Mouse (Mus musculus) lung, postnatal 0 days (tissue): ENCODE measurements at regions not wholly inside any gene's neighbourhood (a gene's known extent, or its start where the extent isn't known, plus 50 kb on each side); places are given as distances from the start of the nearest gene placed in this dataset.

Experiments used
- ATAC-seq: fragments of 200-750 bp; cut with Nextera tagmentation; 2 replicates; pipeline ENCODE4 v1.8.0; 2017; ENCODE audit warnings: moderate library complexity
- DNase-seq: peaks from one replicate; pipeline ENCODE4 v3.0.0-alpha.2; 2016; ENCODE audit warnings: low spot score
- H3K27ac ChIP-seq: fragments of 300-500 bp; sonication (generic); 2 replicates; pipeline ENCODE4 v1.5.1; 2014; ENCODE audit warnings: antibody characterized with exemption, mild to moderate bottlenecking, low read length, mixed read lengths
- H3K27me3 ChIP-seq: fragments of 300-500 bp; sonication (generic); replicated peaks from 2 replicates; pipeline ENCODE4 v1.6.1; 2014; ENCODE audit warnings: low read length, mixed read lengths; ENCODE audit not compliant: insufficient read depth
- H3K36me3 ChIP-seq: fragments of 300-500 bp; sonication (generic); 2 replicates; pipeline ENCODE4 v1.6.1; 2014; ENCODE audit warnings: low read length, mixed read lengths; ENCODE audit not compliant: insufficient read depth
- H3K4me1 ChIP-seq: fragments of 300-500 bp; sonication (generic); 2 replicates; pipeline ENCODE4 v1.6.1; 2014; ENCODE audit warnings: antibody characterized with exemption, low read depth, low read length, mixed read lengths; ENCODE audit not compliant: insufficient read depth
- H3K4me2 ChIP-seq: fragments of 300-500 bp; sonication (generic); replicated peaks from 2 replicates; pipeline ENCODE4 v1.6.1; 2014; ENCODE audit warnings: low read depth, mild to moderate bottlenecking, low read length, moderate library complexity, mixed read lengths
- H3K4me3 ChIP-seq: fragments of 300-500 bp; sonication (generic); 2 replicates; pipeline ENCODE4 v1.5.1; 2014; ENCODE audit warnings: low read depth, low read length
- H3K9ac ChIP-seq: fragments of 300-500 bp; sonication (generic); replicated peaks from 2 replicates; pipeline ENCODE4 v1.6.1; 2014; ENCODE audit warnings: low read depth, mild to moderate bottlenecking
- H3K9me3 ChIP-seq: fragments of 300-500 bp; sonication (generic); 2 replicates; pipeline ENCODE4 v1.6.1; 2016; ENCODE audit warnings: low read length, mixed read lengths
- CTCF ChIP-seq: IDR thresholded peaks from 2 replicates; pipeline ENCODE4 v1.5.1; 2016; ENCODE audit warnings: antibody characterized with exemption, mild to moderate bottlenecking
- EP300 ChIP-seq: IDR thresholded peaks from 2 replicates; pipeline ENCODE4 v1.6.1; 2016; ENCODE audit warnings: antibody characterized with exemption, mild to moderate bottlenecking, control low read depth
- WGBS: fragments of 180-500 bp; shearing (Covaris S2); extraction: QIAGEN DNeasy Blood & Tissue Kit; methylation state at CpG from one replicate; pipeline ENCODE4 v1.1.7; 2014; 5-methylcytosine and 5-hydroxymethylcytosine counted together

DNA sequence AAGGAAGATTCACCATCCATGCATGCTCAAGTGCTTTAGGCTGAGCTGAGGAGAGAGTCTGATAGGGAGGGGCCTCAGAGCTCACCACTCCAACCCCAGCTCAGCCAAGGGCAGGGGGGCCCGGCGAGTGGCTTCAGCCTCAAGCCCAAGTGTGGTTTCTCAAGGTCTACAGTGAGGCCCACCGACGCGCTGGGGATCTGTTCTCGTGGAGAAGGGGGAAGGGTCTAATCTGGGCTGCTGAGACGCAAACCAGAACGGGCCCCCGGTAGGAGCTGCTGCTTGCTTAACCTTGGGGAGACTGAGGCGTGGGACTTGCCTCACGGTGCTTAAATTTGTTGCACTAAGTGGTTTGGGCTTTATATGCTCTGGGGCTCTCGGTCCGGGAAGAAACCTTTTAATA lies 70.9 kb downstream of the Asb1 start:
- no peaks in the 10 kb centered on the region for H3K9me3 ChIP-seq
- H3K9ac ChIP-seq = no peak overlapping the region
- H3K4me2 ChIP-seq = peak overlapping the region; percentile 37
- WGBS = 42% methylated on average over 13 of the region's 13 CpGs
- DNase-seq (no peak), ATAC-seq (no peak)
- peaks cover 4% of the 10 kb centered on the region; the same call in 1 of the 2 replicates for H3K4me1 ChIP-seq
- no peaks in the 10 kb centered on the region for H3K27me3 ChIP-seq
- no peak for TF ChIP-seq EP300
- no peak for TF ChIP-seq CTCF
- no peak overlapping the region for H3K4me3 ChIP-seq
- H3K27ac ChIP-seq = 0 out of 2 replicates have a peak overlapping the region, but pooled peaks have one; percentile 32
- H3K36me3 ChIP-seq = no peaks in the 10 kb centered on the region

- DNase-seq = no peak
- no peak overlapping the region for H3K9ac ChIP-seq
- H3K27ac ChIP-seq = peak overlapping the region; percentile 32; the same call in 1 of the 2 replicates
- no peak overlapping the region for H3K4me3 ChIP-seq
- ATAC-seq = no peak
- TF ChIP-seq CTCF (no peak), EP300 (no peak)
- WGBS = 36% methylated on average over 16 of the region's 16 CpGs
- peak overlapping the region; percentile 37 for H3K4me2 ChIP-seq
- H3K27me3 ChIP-seq = no peaks in the 10 kb centered on the region
- no peaks in the 10 kb centered on the region for H3K9me3 ChIP-seq
- peaks cover 4% of the 10 kb centered on the region; the same call in 1 of the 2 replicates for H3K4me1 ChIP-seq
- no peaks in the 10 kb centered on the region for H3K36me3 ChIP-seq
These were observed 71.3 kb downstream of the Asb1 start for GRCm38 (mm10) chr1:91611694-91612093.

- no peak for TF ChIP-seq CTCF
- TF ChIP-seq EP300 = peak; percentile 20; the same call in 1 of the 2 replicates
- Histone ChIP-seq H3K4me3 (no peak overlapping the region), H3K4me1 (peaks cover 4% of the 10 kb centered on the region; the same call in 1 of the 2 replicates), H3K27me3 (no peaks in the 10 kb centered on the region), H3K9ac (no peak overlapping the region), H3K27ac (peak overlapping the region; percentile 72), H3K36me3 (no peaks in the 10 kb centered on the region), H3K9me3 (no peaks in the 10 kb centered on the region), H3K4me2 (no peak overlapping the region)
- peak; percentile 93 for ATAC-seq
- peak; percentile 82 for DNase-seq
- WGBS = 35% methylated on average over 3 of the region's 3 CpGs
These were observed 72.6 kb downstream of the Asb1 start for GRCm38 (mm10) chr1:91612912-91613311.

GRCm38 (mm10) chr1:91615396-91615795 lies 75.1 kb downstream of the Asb1 start:
- Histone ChIP-seq H3K9me3 (no peaks in the 10 kb centered on the region), H3K9ac (no peak overlapping the region), H3K4me3 (no peak overlapping the region), H3K4me2 (no peak overlapping the region), H3K4me1 (peaks cover 4% of the 10 kb centered on the region; the same call in 1 of the 2 replicates), H3K27me3 (no peaks in the 10 kb centered on the region), H3K27ac (no peak overlapping the region), H3K36me3 (no peaks in the 10 kb centered on the region)
- ATAC-seq (no peak), DNase-seq (no peak)
- 53% methylated on average over 5 of the region's 5 CpGs for WGBS
- TF ChIP-seq EP300 = no peak
- no peak for TF ChIP-seq CTCF

DNA sequence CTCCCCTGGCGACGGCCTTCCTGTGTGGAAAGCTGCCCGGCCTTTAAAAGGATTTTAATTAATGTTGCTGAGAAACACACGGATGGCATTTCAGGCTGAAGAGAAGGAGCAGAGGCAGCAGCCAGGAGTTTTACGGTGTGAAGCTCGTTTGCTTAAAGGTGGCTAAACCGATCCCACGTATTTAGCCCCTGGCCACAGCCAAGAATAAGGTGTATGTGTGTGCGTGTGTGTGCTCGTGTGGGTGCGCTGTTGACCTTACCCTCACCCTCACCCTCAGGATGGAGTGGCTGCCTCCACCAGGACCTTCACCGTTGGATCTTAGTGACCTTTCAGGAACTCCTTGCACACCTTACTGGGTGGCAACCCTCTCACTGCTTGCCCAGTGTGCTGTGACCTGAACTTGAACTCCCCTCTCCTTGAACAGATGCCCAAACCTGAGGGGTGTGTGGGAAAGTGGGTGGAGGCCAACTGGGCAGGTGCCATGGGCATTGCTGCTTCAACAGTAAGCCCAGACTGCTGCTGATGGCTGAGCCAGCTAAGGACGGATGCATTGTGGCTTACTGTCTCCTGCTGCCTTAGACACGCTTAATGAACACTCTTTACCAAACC lies 78.3 kb downstream of the Asb1 start:
- peak; percentile 26 for ATAC-seq

DNA sequence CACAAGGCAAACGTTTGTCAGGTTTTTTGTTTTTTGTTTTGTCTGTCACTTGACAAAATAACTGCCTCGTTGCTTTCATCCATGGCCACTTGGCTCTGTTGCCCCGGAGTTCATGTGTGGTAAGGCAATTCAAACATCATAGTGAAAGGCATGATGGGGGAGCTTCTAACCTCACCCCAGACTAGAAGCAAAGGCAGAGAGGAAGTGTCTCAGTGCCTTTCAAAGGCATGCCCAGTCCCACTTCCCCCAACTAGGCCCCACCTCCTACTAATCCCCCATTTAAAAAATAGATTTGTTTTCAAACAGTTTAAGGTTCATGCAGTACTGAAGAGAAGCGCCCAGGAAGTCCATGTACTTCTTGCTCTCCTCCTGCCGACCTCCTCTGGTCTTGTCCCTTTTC lies 80.8 kb downstream of the Asb1 start:
- 62% methylated on average over 5 of the region's 5 CpGs for WGBS
- no peaks in the 10 kb centered on the region for H3K36me3 ChIP-seq
- ATAC-seq = no peak
- H3K27me3 ChIP-seq = no peaks in the 10 kb centered on the region
- no peak overlapping the region for H3K4me3 ChIP-seq
- H3K4me1 ChIP-seq = no peaks in the 10 kb centered on the region
- TF ChIP-seq EP300 (no peak), CTCF (no peak)
- H3K4me2 ChIP-seq = no peak overlapping the region
- no peak for DNase-seq
- H3K9ac ChIP-seq = no peak overlapping the region
- H3K27ac ChIP-seq = no peak overlapping the region
- H3K9me3 ChIP-seq = no peaks in the 10 kb centered on the region

More for the DNA sequence above, 78.3 kb downstream of the Asb1 start:
- Histone ChIP-seq H3K27ac (no peak overlapping the region), H3K9me3 (no peaks in the 10 kb centered on the region), H3K4me3 (no peak overlapping the region), H3K9ac (no peak overlapping the region), H3K27me3 (no peaks in the 10 kb centered on the region), H3K4me2 (no peak overlapping the region), H3K4me1 (peaks cover 2% of the 10 kb centered on the region; the same call in 1 of the 2 replicates), H3K36me3 (no peaks in the 10 kb centered on the region)
- WGBS = 65% methylated on average over 14 of the region's 14 CpGs
- no peak for DNase-seq
- TF ChIP-seq EP300 = no peak
- no peak for TF ChIP-seq CTCF

GRCm38 (mm10) chr1:91622874-91623273 lies 82.5 kb downstream of the Asb1 start:
- no peaks in the 10 kb centered on the region for H3K27me3 ChIP-seq
- ATAC-seq (no peak), DNase-seq (no peak)
- H3K9me3 ChIP-seq = no peaks in the 10 kb centered on the region
- TF ChIP-seq CTCF = no peak
- TF ChIP-seq EP300 = no peak
- H3K4me3 ChIP-seq = no peak overlapping the region
- H3K36me3 ChIP-seq = no peaks in the 10 kb centered on the region
- no peak overlapping the region for H3K9ac ChIP-seq
- no peaks in the 10 kb centered on the region for H3K4me1 ChIP-seq
- no peak overlapping the region for H3K4me2 ChIP-seq
- no peak overlapping the region for H3K27ac ChIP-seq
- 78% methylated on average over 5 of the region's 5 CpGs for WGBS
